Mouse (Mus musculus) heart, postnatal 0 days (tissue): ENCODE measurements around the gene F3. TPM values are rescaled to one million over a fixed set of nuclear protein-coding genes. Genes with fewer than 3 reads are reported as not detected.

Source experiments
- ATAC-seq: fragments of 200-750 bp; cut with Nextera tagmentation; 2 replicates; pipeline ENCODE4 v1.8.0; 2017; ENCODE audit warnings: low read depth, moderate number of reproducible peaks, moderate library complexity; ENCODE audit not compliant: insufficient read depth
- DNase-seq: peaks from one replicate; pipeline ENCODE4 v3.0.0-alpha.2; 2016; ENCODE audit warnings: low spot score
- H3K27ac ChIP-seq: fragments of 300-500 bp; sonication (generic); 2 replicates; pipeline ENCODE4 v1.5.1; 2014; ENCODE audit warnings: low read depth, mild to moderate bottlenecking
- H3K27me3 ChIP-seq: fragments of 300-500 bp; sonication (generic); 2 replicates; pipeline ENCODE4 v1.6.1; 2014; ENCODE audit warnings: low read length, mixed read lengths; ENCODE audit not compliant: control insufficient read depth, insufficient read depth
- H3K36me3 ChIP-seq: fragments of 300-500 bp; sonication (generic); replicated peaks from 2 replicates; pipeline ENCODE4 v1.6.1; 2014; ENCODE audit warnings: low read length, mixed read lengths; ENCODE audit not compliant: control insufficient read depth, insufficient read depth
- H3K4me1 ChIP-seq: fragments of 300-500 bp; sonication (generic); 2 replicates; pipeline ENCODE4 v1.6.1; 2014; ENCODE audit warnings: antibody characterized with exemption; ENCODE audit not compliant: control insufficient read depth, insufficient read depth
- H3K4me2 ChIP-seq: fragments of 300-500 bp; sonication (generic); 2 replicates; pipeline ENCODE4 v1.6.1; 2014; ENCODE audit warnings: low read depth, mild to moderate bottlenecking, low read length, moderate library complexity
- H3K4me3 ChIP-seq: fragments of 300-500 bp; sonication (generic); 2 replicates; pipeline ENCODE4 v1.5.1; 2014; ENCODE audit warnings: low read depth, low read length
- H3K9ac ChIP-seq: fragments of 300-500 bp; sonication (generic); replicated peaks from 2 replicates; pipeline ENCODE4 v1.6.1; 2014; ENCODE audit warnings: low read depth, low read length, mixed read lengths
- H3K9me3 ChIP-seq: fragments of 300-500 bp; sonication (generic); replicated peaks from 2 replicates; pipeline ENCODE4 v1.6.1; 2016; ENCODE audit warnings: low read length; ENCODE audit not compliant: control insufficient read depth
- CTCF ChIP-seq: IDR thresholded peaks from 2 replicates; pipeline ENCODE4 v1.5.1; 2016; ENCODE audit warnings: antibody characterized with exemption, control low read depth, low read depth
- EP300 ChIP-seq: IDR thresholded peaks from 2 replicates; pipeline ENCODE4 v1.6.1; 2016; ENCODE audit warnings: antibody characterized with exemption, low read depth
- WGBS: fragments of 180-500 bp; shearing (Covaris S2); extraction: QIAGEN DNeasy Blood & Tissue Kit; methylation state at CpG from one replicate; pipeline ENCODE4 v1.1.7; 2014; 5-methylcytosine and 5-hydroxymethylcytosine counted together
- polyA plus RNA-seq: library from polyadenylated mRNA; unstranded; fragments of >200 nt; fragmentation: Nextera tagmentation; extraction: Ambion mirVana; gene quantifications from 2 replicates; pipeline ENCODE4 v1.2.1, GENCODE M21; 2015
- total RNA-seq: library from RNA; depleted of rRNA; stranded (reverse); fragments of >200 nt; gene quantifications from 2 replicates; pipeline ENCODE4 v1.2.3, GENCODE M21; 2014; ENCODE audit warnings: low replicate concordance; rRNA removed

The F3 gene
- total RNA-seq (5.2 and 10.8 TPM in 2 replicates), polyA plus RNA-seq (13.7 and 14.6 TPM in 2 replicates)

DNA sequence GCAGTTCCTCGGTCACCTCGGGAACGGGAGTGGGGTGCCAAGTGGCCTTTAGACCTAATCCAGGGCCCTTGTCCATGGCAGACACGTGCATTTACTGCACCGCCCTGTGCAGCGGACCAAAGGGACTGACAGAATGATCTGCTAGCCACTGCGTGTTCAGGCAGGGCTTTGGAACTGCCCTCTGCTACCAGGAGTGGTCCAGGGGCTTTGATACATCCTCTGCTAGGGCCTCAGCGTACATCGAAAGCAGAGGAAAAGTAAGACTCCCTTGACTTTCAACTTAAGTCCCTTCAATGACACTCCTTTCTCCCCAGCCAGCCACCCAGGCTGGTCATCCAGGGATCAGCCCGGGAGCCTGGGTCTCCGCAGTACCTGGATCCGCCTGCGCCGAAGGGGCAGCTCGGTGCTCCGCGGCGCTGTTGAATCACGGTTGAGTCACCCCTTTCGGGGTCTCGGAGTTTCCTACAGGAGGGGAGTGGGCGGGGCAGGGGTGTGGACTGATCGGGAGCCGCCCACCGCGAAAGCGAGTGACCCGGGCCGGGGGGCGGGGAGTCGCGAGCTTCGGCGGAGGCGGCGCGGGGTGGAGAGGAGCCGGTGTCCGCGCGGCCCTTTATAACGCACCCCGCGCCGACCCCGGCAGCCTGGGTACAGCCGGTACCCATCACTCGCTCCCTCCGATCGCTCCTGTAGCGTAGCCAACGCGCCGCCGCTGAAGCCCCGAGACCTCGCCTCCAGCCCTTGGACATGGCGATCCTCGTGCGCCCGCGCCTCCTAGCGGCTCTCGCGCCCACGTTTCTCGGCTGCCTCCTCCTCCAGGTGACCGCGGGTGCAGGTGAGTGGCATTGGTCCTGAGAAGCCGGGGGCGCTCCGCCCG lies at the start of gene F3:
TSS of gene F3 (plus strand) at position 567 of the 874 bp plus-strand sequence.
- TF ChIP-seq CTCF: peak; percentile 68
- peak; percentile 48; the same call in 1 of the 2 replicates for TF ChIP-seq EP300

GRCm38 (mm10) chr3:121678935-121679334 lies 44.4 kb upstream of the F3 start:
- Histone ChIP-seq H3K9ac (no peak overlapping the region), H3K4me3 (no peak overlapping the region), H3K36me3 (no peaks in the 10 kb centered on the region), H3K27ac (no peak overlapping the region), H3K4me1 (no peaks in the 10 kb centered on the region), H3K27me3 (no peaks in the 10 kb centered on the region), H3K4me2 (no peak overlapping the region), H3K9me3 (no peaks in the 10 kb centered on the region)
- TF ChIP-seq EP300 (no peak), CTCF (no peak)
- 37% methylated on average over 4 of the region's 4 CpGs for WGBS
- no peak for DNase-seq
- no peak for ATAC-seq

More for the DNA sequence above, at the start of gene F3:
- Histone ChIP-seq H3K36me3 (no peaks in the 10 kb centered on the region), H3K4me1 (0 out of 2 replicates have a peak, but pooled peaks cover 8% of the 10 kb centered on the region), H3K27ac (peak within 1 kb of the TSS; percentile 56), H3K9me3 (no peaks in the 10 kb centered on the region), H3K4me2 (peak within 1 kb of the TSS; percentile 84), H3K9ac (peak within 1 kb of the TSS; percentile 47), H3K4me3 (peak within 1 kb of the TSS; percentile 69), H3K27me3 (no peaks in the 10 kb centered on the region)
- under 1% methylated on average over 59 of the region's 73 CpGs for WGBS
- DNase-seq: peak; percentile 67
- peak; percentile 83 for ATAC-seq

DNA sequence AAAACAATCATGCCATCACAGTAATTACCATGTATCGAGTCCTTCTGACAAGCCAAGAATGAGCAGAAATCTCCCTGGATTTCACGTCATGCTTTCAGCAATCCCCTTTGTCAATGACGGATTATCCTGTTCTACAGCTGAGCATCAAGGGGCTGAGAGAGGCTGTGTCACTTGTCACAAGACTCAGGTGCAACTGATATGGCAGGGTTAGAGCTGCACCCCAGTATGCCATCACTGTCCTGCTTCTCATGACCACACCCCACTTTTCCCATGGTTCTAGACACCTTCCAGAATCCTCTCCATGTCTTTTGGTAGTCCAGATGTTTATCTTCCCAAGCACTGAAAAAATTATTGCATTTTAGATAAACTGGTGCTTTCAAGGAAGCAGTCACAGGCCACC lies 43.9 kb upstream of the F3 start:
- no peaks in the 10 kb centered on the region for H3K27me3 ChIP-seq
- no peak overlapping the region for H3K4me2 ChIP-seq
- TF ChIP-seq EP300: no peak
- TF ChIP-seq CTCF: no peak
- ATAC-seq (no peak), DNase-seq (no peak)
- H3K9ac ChIP-seq: no peak overlapping the region
- H3K4me3 ChIP-seq: no peak overlapping the region
- no peaks in the 10 kb centered on the region for H3K4me1 ChIP-seq
- no peaks in the 10 kb centered on the region for H3K36me3 ChIP-seq
- no peak overlapping the region for H3K27ac ChIP-seq
- 73% methylated on average over 3 of the region's 3 CpGs for WGBS
- no peaks in the 10 kb centered on the region for H3K9me3 ChIP-seq

- DNase-seq (no peak), ATAC-seq (no peak)
- WGBS: 64% methylated on average over 3 of the region's 3 CpGs
Measured at GRCm38 (mm10) chr3:121680187-121680586, 43.1 kb upstream of the F3 start.

GRCm38 (mm10) chr3:121682439-121683411 lies 40.6 kb upstream of the F3 start:
- ATAC-seq: no peak
- Histone ChIP-seq H3K27me3 (no peaks in the 10 kb centered on the region), H3K9ac (no peak overlapping the region), H3K4me1 (no peaks in the 10 kb centered on the region), H3K36me3 (no peaks in the 10 kb centered on the region), H3K9me3 (no peaks in the 10 kb centered on the region), H3K4me2 (no peak overlapping the region), H3K4me3 (no peak overlapping the region), H3K27ac (no peak overlapping the region)
- 80% methylated on average over 10 of the region's 10 CpGs for WGBS
- TF ChIP-seq EP300 (no peak), CTCF (no peak)
- DNase-seq: no peak

More at GRCm38 (mm10) chr3:121680187-121680586, 43.1 kb upstream of the F3 start:
- Histone ChIP-seq H3K4me1 (no peaks in the 10 kb centered on the region), H3K36me3 (no peaks in the 10 kb centered on the region), H3K4me2 (no peak overlapping the region), H3K27me3 (no peaks in the 10 kb centered on the region), H3K4me3 (no peak overlapping the region), H3K27ac (no peak overlapping the region), H3K9ac (no peak overlapping the region), H3K9me3 (no peaks in the 10 kb centered on the region)
- no peak for TF ChIP-seq CTCF
- no peak for TF ChIP-seq EP300
